Mouse (Mus musculus) adipocyte (in vitro differentiated cells): ENCODE measurements around the gene Dennd5b.

Experiments
- DNase-seq: peaks from one replicate; pipeline ENCODE4 v3.0.0-alpha.2; 2016; ENCODE audit warnings: low spot score

Gene Dennd5b

GRCm38 (mm10) chr6:149100174-149101075, 1.1 kb downstream of the Dennd5b start:
- no peak for DNase-seq

DNA sequence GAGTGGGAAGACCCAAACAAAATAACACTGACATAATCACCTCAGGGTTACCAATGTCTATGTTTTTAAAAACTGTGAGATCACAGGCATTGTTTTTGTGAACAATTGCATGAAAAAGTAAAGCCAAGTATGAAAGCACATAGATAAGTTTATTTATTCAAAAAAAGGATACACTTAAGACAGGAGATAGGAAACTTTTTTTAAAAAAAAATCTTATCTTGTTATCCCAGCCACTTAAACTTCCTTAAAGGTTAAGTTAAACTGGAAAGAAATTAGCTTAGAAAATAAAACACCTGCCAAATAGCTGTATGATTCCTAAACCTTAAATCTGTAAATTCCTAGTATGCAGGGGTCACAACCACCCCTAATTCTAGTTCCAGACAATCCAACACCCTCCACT, 2.5 kb downstream of the Dennd5b start:
- no peak for DNase-seq

DNA sequence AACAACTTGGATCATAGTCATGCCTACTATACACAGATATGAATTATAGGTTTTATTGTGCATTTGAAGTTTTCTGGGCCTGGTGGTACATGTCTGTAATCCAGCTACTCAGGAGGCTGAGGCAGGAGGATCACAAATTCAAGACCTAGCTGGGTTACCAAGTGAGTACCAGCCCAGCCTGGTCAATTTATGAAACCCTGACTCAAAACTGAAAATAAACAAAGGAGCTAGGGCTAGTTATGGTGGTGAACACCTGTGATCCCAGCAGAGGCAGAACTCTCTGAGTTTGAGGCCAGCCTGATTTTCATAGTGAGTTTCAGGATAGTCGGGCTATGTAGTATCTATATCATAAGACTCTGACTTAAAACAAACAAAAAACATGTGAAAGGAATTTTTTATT, 4.2 kb downstream of the Dennd5b start:
- DNase-seq, result no peak

DNA sequence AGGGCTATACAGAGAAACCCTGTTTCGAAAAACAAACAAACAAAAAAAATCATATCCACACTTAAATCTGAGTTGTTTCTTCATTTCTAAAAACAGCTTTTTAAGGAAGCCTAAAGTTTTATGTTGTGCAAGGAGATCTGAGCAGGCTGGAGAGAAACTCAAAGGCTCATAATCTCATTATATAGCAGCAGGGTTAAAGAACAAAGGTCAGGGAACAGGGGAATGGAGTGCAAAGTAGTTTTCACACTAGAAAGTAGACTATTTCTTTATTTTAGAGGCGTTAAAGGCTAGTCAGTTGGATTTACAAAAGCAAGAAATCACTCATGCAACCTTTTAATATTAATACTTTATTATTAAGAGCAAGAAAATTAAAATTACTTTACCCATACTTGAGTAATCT, 5.2 kb downstream of the Dennd5b start:
- DNase-seq, result no peak

- DNase-seq, result no peak
Observed at GRCm38 (mm10) chr6:149095389-149095788, 6.1 kb downstream of the Dennd5b start.

DNA sequence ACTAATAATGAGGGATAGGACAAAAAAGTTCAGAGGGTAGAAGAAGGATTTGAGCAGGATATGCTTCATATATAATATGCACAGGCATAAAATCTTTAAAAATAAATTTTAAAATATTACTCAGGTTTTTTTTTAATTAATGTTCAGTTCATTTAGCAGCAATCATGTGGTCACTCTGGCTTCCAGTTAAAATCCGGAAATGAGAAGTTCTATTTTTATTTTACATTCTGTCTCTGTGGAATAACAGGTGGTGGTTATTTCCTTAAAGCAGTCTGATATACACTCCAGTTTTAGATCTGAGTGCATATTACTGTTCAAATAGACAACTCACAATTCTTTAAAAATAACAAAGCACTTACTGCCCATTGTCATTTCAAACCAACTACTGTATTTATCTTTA, 6.9 kb downstream of the Dennd5b start:
- no peak for DNase-seq

DNA sequence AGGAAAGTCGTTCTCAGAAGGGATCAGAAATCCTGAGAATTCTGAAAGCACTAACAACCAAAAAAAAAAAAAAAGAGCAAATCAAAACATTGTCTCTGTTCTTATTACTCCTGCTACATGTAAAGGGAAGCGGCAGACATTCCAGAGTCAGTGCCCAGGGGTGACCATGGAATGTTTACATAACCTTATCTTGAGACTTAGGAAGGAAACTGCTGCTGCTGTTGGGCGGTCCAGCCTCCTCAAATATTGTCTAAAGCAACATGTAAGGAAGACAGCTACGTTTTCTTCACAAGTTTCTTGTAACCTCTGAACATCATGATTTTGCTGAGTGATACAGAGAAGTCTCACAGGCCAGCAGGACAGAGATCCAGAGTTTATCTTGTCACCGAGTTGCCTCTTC, 8.0 kb downstream of the Dennd5b start:
- DNase-seq, result no peak

DNA sequence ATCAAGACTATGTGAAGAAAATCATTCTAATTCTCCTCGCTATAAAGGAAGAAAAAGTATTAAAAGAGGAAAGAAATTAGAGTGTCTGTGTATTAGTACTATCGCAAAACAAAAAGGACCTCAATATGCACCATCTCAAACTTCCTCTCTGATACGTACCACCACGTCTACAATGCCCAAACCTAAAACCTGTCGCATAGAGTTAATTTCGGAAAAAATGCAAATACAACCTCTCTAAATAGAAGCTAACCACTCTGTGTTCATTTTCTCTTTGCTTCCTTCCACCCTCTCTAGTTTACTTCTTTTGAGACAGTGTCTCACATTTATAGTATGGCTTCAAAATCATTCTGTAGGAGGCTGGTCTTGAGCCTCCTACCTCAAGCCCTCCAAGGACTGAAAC, 9.1 kb downstream of the Dennd5b start:
- DNase-seq, result no peak

DNA sequence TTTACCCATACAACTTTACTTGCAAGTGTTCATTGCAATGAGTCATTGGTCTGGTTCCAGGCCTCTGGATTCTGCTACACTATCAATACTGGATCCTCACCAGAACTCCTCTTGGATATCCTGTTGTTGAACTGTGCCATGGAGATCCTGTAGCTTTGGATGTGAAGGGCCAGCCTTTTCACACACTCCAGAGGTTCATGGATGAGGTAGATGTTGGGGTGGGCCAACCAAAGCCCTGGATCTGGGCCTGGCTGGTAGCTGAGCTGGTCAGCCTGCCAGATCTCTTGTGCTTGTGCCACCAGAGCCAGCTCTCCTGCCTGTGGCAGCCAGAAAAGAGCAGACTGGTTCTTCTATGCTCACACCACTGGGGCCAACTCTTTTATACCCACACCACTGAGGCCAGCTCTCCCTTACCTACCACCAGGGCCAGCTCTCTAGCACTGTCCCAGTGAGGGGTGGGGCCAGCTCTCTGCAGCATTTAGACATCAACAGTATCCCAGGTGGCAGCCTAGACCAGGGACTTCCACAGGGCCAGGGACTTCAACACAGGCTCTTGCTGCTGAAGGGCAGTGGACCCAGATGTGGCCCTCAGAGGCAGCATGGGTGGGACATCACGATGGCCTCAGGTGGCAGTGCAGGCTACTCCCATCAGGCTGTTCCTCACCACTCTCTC, 24.2 kb downstream of the Dennd5b start:
- peak; percentile 18 for DNase-seq

- DNase-seq, result no peak
Observed at GRCm38 (mm10) chr6:149073854-149074253, 27.6 kb downstream of the Dennd5b start.

GRCm38 (mm10) chr6:149072873-149073272, 28.6 kb downstream of the Dennd5b start:
- DNase-seq, result no peak

- no peak for DNase-seq
Observed at GRCm38 (mm10) chr6:149070592-149071124, 30.8 kb downstream of the Dennd5b start.

GRCm38 (mm10) chr6:149063382-149063781, 38.1 kb downstream of the Dennd5b start:
- no peak for DNase-seq

- no peak for DNase-seq
Observed at GRCm38 (mm10) chr6:149060670-149061387, 40.7 kb downstream of the Dennd5b start.

DNA sequence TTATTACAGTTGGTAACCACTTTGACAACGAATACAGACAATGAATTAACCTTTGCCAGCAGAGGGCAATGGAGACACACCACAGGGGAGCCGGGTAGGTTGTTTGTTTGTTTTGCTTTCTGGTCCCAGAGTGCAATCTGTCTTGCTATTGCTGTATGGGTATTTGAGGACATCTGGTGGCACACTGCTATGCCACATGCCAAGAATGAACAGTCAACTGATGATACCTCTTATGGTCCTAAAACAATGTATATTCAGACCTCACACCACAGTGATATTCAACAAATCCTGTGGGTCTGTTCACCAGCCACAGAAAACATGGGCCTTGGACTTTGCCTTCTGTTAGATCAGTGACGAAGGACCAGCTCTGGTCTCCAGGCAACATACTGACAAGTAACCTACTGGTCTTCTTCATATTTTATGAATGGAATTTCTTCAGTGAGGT, 43.5 kb downstream of the Dennd5b start:
- DNase-seq, result peak; percentile 70

DNA sequence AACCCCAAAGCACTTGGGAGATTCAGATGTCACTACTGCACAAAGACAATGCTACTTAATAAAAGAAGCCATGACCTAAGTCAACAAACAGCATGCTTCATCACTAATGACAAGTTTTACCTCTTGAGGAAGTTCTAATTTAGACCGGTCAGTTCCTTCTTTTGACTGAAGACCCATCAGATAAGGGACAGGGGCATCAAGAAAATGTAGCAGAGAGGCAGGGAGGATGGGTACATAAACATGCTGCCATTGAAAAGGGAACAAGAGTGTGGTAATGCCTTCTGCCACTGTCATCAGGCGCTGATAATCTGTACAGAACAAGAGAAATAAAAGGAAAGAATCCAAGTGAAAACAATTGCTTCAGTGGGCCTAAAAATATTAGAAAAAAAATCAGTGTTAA, 46.7 kb downstream of the Dennd5b start:
- DNase-seq, result no peak

DNA sequence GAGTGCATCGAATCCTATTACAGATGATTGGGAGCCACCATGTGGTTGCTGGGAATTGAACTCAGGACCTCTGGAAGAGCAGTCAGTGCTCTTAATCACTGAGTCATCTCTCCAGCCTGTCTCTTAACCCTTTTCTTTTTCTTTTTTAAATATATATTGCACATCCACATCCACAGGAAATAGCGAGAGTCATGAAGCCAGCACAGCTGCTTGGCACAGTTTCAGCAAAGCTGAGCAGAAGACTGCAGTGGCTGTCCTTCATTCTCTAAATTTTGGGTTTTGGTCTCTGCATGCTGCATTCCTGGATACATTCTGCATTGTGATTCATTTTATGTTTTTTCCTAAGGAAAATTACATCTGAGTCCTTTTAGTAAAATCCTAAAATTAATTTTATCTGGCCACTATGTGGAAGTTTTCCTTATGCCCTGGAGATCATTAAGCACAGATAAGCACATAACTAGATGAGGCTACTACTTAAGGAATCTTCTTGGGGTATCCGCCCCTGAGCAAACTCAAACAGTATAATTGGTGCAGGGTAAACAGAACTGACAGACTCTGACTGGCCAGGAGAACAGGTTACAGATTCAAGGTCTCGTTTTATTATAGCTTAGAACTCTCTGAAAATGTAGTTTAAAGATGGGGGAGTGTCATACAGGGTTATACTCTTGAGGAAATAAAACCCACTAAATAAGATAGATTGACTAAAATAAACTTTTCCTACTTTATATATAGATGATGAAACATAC, 50.3 kb downstream of the Dennd5b start:
- DNase-seq, result no peak

- DNase-seq, result no peak
Observed at GRCm38 (mm10) chr6:149040099-149040498, 61.4 kb downstream of the Dennd5b start.

- DNase-seq, result no peak
Observed at GRCm38 (mm10) chr6:149032198-149032597, 69.3 kb downstream of the Dennd5b start.

DNA sequence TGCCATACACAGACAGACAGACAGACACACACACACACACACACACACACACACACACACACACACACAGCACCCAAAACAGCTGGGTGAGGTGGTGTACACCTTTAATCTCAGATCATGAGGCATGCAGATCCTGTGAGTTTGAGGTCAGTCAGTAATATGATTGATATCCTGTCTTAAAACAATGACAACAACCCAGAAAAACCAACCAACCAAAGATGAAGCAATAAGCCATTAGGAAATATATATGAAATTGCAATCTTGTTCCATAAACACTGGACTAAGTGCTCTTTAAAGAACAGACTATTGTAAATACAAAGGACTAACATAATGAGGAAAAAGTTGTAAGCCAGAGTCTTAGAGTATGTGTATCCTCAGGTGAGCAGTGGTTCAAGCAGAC, 70.1 kb downstream of the Dennd5b start:
- DNase-seq, result no peak

GRCm38 (mm10) chr6:149018431-149018830, 83.0 kb downstream of the Dennd5b start:
- DNase-seq, result no peak
